Mouse (Mus musculus) spleen, adult 2 months (tissue): ENCODE results near the gene Lrrc27.

Source experiments
- CTCF ChIP-seq: fragments of 200-500 bp; IDR thresholded peaks from 2 replicates; pipeline ENCODE4 v1.5.1; 2011; ENCODE audit warnings: mild to moderate bottlenecking, inconsistent platforms; ENCODE audit not compliant: insufficient read depth, insufficient read length, insufficient replicate concordance; ENCODE audit errors: extremely low read depth
- POLR2A ChIP-seq: fragments of 200-500 bp; IDR thresholded peaks from 2 replicates; pipeline ENCODE4 v1.6.1; 2011; ENCODE audit warnings: low read depth, low read length, inconsistent platforms

DNA sequence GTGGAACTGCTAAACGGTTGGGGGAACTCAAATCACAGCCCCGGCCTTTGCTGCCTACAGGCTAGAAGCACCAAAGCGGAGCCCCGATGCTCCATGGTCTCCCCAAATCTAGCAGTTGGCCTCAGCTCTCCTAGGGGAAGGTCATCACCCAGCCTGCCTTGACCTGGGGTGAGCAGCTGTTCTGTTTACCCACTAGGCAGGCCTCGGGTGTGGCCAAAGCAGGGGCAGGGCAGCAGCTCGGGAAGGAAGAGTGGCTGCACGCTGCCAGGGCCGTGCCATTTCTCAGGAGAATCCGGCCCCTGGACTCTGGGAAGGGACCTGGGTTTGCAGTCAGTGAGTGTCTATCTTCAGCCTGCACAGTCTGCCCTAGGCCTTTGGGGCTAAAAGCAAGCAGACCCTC is 40.2 kb downstream of the Lrrc27 start:
- no peak for TF ChIP-seq CTCF
- no peak for TF ChIP-seq POLR2A
